15 mouse cellular contexts compared by ENCODE assay signal in genomic region chr10:72620527-72620926, GRCm38 (mm10). TPM values are rescaled to one million over a fixed set of nuclear protein-coding genes. Genes with fewer than 3 reads are reported as not detected.
DNase-seq lines count a peak whose midpoint lies in the region; ATAC-seq lines count a peak whose summit lies in the region.
"Had no signal": no experiment of that assay in that cellular context is flagged by ENCODE, and none has a peak within 500 bp of the region (broad histone marks: within the 10 kb centered on the region; RNA-seq: fewer than 3 reads in every experiment).

No protein-coding gene starts in this region.

- no peak overlapping the region for H3K9ac ChIP-seq in heart, embryonic 11.5 days (ENCODE audit: low read depth, low read length)
- H3K9ac ChIP-seq: midbrain, embryonic 12.5 days had no signal

- no peaks in the 10 kb centered on the region for H3K27me3 ChIP-seq in heart, embryonic 11.5 days (ENCODE audit: control insufficient read depth, insufficient read depth, low read length)
- H3K27me3 ChIP-seq: midbrain, embryonic 12.5 days had no signal

- WGBS in heart, embryonic 11.5 days (ENCODE audit: insufficient replicate concordance) = 63% methylated on average over 2 of the region's 2 CpGs

- peak; percentile 96 for ATAC-seq in inflammation-experienced regulatory T-cells, adult 6 months
- no peak for ATAC-seq in erythroblast, adult 5-6 weeks (replicated peaks; ENCODE audit: low FRiP score, poor library complexity, severe bottlenecking)
- no peak for ATAC-seq in heart, embryonic 11.5 days (replicated peaks; ENCODE audit: insufficient number of reproducible peaks, low FRiP score, low TSS enrichment)

- H3K4me1 ChIP-seq in heart, embryonic 11.5 days (ENCODE audit: control insufficient read depth, insufficient read depth, low read length) = no peaks in the 10 kb centered on the region
- H3K4me1 ChIP-seq: midbrain, embryonic 12.5 days had no signal

- no peak overlapping the region for H3K27ac ChIP-seq in heart, embryonic 11.5 days (ENCODE audit: low read depth, low read length)
- H3K27ac ChIP-seq: midbrain, embryonic 12.5 days had no signal

- H3K4me2 ChIP-seq in heart, embryonic 11.5 days = no peak overlapping the region
- H3K4me2 ChIP-seq: liver, embryonic 11.5 days; midbrain, embryonic 12.5 days had no signal

- no peaks in the 10 kb centered on the region for H3K36me3 ChIP-seq in heart, embryonic 11.5 days (ENCODE audit: control insufficient read depth, insufficient read depth, low read length)
- H3K36me3 ChIP-seq: midbrain, embryonic 12.5 days had no signal

- no peak overlapping the region for H3K4me3 ChIP-seq in heart, embryonic 11.5 days (ENCODE audit: low read depth, low read length)
- H3K4me3 ChIP-seq: midbrain, embryonic 12.5 days had no signal

- H3K9me3 ChIP-seq in heart, embryonic 11.5 days (replicated peaks; ENCODE audit: control insufficient read depth, low read length) = no peaks in the 10 kb centered on the region
- H3K9me3 ChIP-seq: midbrain, embryonic 12.5 days had no signal

- DNase-seq in embryo, embryonic 10 days (ENCODE audit: low spot score) = peak; percentile 9
- DNase-seq in embryo, embryonic 9.5 days (ENCODE audit: extremely low spot score) = no peak
- DNase-seq in 3134 (ENCODE audit: extremely low read depth, insufficient read length, low spot score) = peak; percentile 11
- DNase-seq in Muller cell, postnatal 12 days (ENCODE audit: inconsistent ontology term) = peak; percentile 35
- no peak for DNase-seq in gastrocnemius, postnatal 10 days
- DNase-seq: adrenal gland, postnatal 14 days; cerebellum, postnatal 10 days; gastrocnemius, postnatal 36 days; kidney, adult 8-10 months; thymus, postnatal 25 days had no signal

RNA-seq across cellular contexts. Expression of gene Zwint, which starts 34.1 kb away (rescaled TPM):
- 100 to 1,000 TPM; 116 to 155 (median 145) TPM for polyA plus RNA-seq in inflammation-experienced regulatory T-cells, adult 6 months (2017; shearing (Covaris generic))
- total RNA-seq in erythroblast, adult 5-6 weeks (2015; ENCODE audit: low replicate concordance) = 61.3 and 73.1 TPM in 2 replicates
- total RNA-seq in erythroblast, adult 5-6 weeks (2017; ENCODE audit: low replicate concordance) = 135 and 183 TPM in 2 replicates
- 342 and 347 TPM in 2 replicates for polyA plus RNA-seq in heart, embryonic 11.5 days (2014; fragmentation: Nextera tagmentation; extraction: Ambion mirVana)
- 10 to 100 TPM; 38.4 to 39.2 TPM for total RNA-seq in gastrocnemius, postnatal 10 days (2021)

Comparison
In these comparisons a context has a peak if more than half of its experiments do, and no peak if none do; other contexts are left out.
1. DNase-seq: peak in embryo, embryonic 10 days (single experiment), 3134 (single experiment) and Muller cell, postnatal 12 days (single experiment); none in embryo, embryonic 9.5 days (single experiment) and gastrocnemius, postnatal 10 days (single experiment).